Mouse (Mus musculus) splenic B cell, adult 2 months (primary cell): ENCODE data around the gene Defb23.

Experiments
- DNase-seq: peaks from one replicate; pipeline ENCODE4 v3.0.0-alpha.2; 2011; ENCODE audit warnings: low read depth, low spot score
- H3K27me3 ChIP-seq: 2 replicates; pipeline ENCODE4 v1.6.1; 2012; ENCODE audit warnings: mild to moderate bottlenecking, low read length, moderate library complexity, mixed read lengths; ENCODE audit not compliant: control insufficient read depth, poor library complexity, insufficient read depth, severe bottlenecking
- H3K36me3 ChIP-seq: 2 replicates; pipeline ENCODE4 v1.6.1; 2012; ENCODE audit warnings: mild to moderate bottlenecking, low read length, moderate library complexity, mixed read lengths; ENCODE audit not compliant: control insufficient read depth, poor library complexity, insufficient read depth, severe bottlenecking

Gene Defb23

GRCm38 (mm10) chr2:152464570-152465150, at the start of gene Defb23:
Defb23 (minus strand) TSS chr2:152464620.
- Histone ChIP-seq H3K36me3 (no peaks in the 10 kb centered on the region), H3K27me3 (no peaks in the 10 kb centered on the region)
- no peak for DNase-seq

GRCm38 (mm10) chr2:152511592-152511991, 47.2 kb upstream of the Defb23 start, which contains the start of gene Defb26:
Defb26 (minus strand) TSS chr2:152511692.
- no peaks in the 10 kb centered on the region; the same call in 1 of the 2 replicates for H3K27me3 ChIP-seq

GRCm38 (mm10) chr2:152503950-152504349, 39.5 kb upstream of the Defb23 start:
- Histone ChIP-seq H3K27me3 (no peaks in the 10 kb centered on the region; the same call in 1 of the 2 replicates), H3K36me3 (no peaks in the 10 kb centered on the region)
- no peak for DNase-seq

More at GRCm38 (mm10) chr2:152511592-152511991, 47.2 kb upstream of the Defb23 start, which contains the start of gene Defb26:
- no peaks in the 10 kb centered on the region for H3K36me3 ChIP-seq
- DNase-seq, result no peak

GRCm38 (mm10) chr2:152500863-152501229, 36.4 kb upstream of the Defb23 start:
- no peak for DNase-seq

GRCm38 (mm10) chr2:152500204-152500862, 35.9 kb upstream of the Defb23 start:
- no peak for DNase-seq
- no peaks in the 10 kb centered on the region for H3K36me3 ChIP-seq
- H3K27me3 ChIP-seq, result no peaks in the 10 kb centered on the region

More at GRCm38 (mm10) chr2:152500863-152501229, 36.4 kb upstream of the Defb23 start:
- H3K27me3 ChIP-seq, result no peaks in the 10 kb centered on the region
- H3K36me3 ChIP-seq, result no peaks in the 10 kb centered on the region

GRCm38 (mm10) chr2:152498020-152498419, 33.6 kb upstream of the Defb23 start:
- no peak for DNase-seq
- H3K36me3 ChIP-seq, result no peaks in the 10 kb centered on the region
- H3K27me3 ChIP-seq, result no peaks in the 10 kb centered on the region

- DNase-seq, result no peak
- Histone ChIP-seq H3K36me3 (no peaks in the 10 kb centered on the region), H3K27me3 (no peaks in the 10 kb centered on the region)
Observed at GRCm38 (mm10) chr2:152493151-152493550, 28.7 kb upstream of the Defb23 start.

GRCm38 (mm10) chr2:152490038-152490437, 25.6 kb upstream of the Defb23 start, which contains the start of gene Defb22:
Defb22 (minus strand) TSS chr2:152490138.
- no peaks in the 10 kb centered on the region for H3K36me3 ChIP-seq
- no peak for DNase-seq

GRCm38 (mm10) chr2:152487024-152487423, 22.6 kb upstream of the Defb23 start:
- no peaks in the 10 kb centered on the region for H3K27me3 ChIP-seq
- no peaks in the 10 kb centered on the region for H3K36me3 ChIP-seq
- DNase-seq, result no peak

More at GRCm38 (mm10) chr2:152490038-152490437, 25.6 kb upstream of the Defb23 start, which contains the start of gene Defb22:
- no peaks in the 10 kb centered on the region for H3K27me3 ChIP-seq

GRCm38 (mm10) chr2:152481726-152482125, 17.3 kb upstream of the Defb23 start:
- no peaks in the 10 kb centered on the region for H3K36me3 ChIP-seq
- no peak for DNase-seq

GRCm38 (mm10) chr2:152480881-152481280, 16.5 kb upstream of the Defb23 start:
- Histone ChIP-seq H3K27me3 (no peaks in the 10 kb centered on the region), H3K36me3 (no peaks in the 10 kb centered on the region)
- no peak for DNase-seq

More at GRCm38 (mm10) chr2:152481726-152482125, 17.3 kb upstream of the Defb23 start:
- H3K27me3 ChIP-seq, result no peaks in the 10 kb centered on the region

GRCm38 (mm10) chr2:152476763-152477162, 12.3 kb upstream of the Defb23 start, which contains the start of gene Defb20:
Defb20 (plus strand) TSS chr2:152477063.
- no peaks in the 10 kb centered on the region for H3K36me3 ChIP-seq
- no peaks in the 10 kb centered on the region for H3K27me3 ChIP-seq
- no peak for DNase-seq

- H3K36me3 ChIP-seq, result no peaks in the 10 kb centered on the region
- H3K27me3 ChIP-seq, result no peaks in the 10 kb centered on the region
- no peak for DNase-seq
Observed at GRCm38 (mm10) chr2:152472434-152472833, 8.0 kb upstream of the Defb23 start.

- no peaks in the 10 kb centered on the region for H3K36me3 ChIP-seq
- no peaks in the 10 kb centered on the region for H3K27me3 ChIP-seq
- peak; percentile 58 for DNase-seq
Observed at GRCm38 (mm10) chr2:152470973-152471372, 6.6 kb upstream of the Defb23 start.

- Histone ChIP-seq H3K27me3 (no peaks in the 10 kb centered on the region), H3K36me3 (no peaks in the 10 kb centered on the region)
- no peak for DNase-seq
Observed at GRCm38 (mm10) chr2:152459241-152459640, 5.2 kb downstream of the Defb23 start.
